Mouse (Mus musculus): ENCODE data around the gene Preb. TPM values are rescaled to one million over a fixed set of nuclear protein-coding genes. Genes with fewer than 3 reads are reported as not detected.

The Preb gene
- polyA plus RNA-seq, 1 experiment from 2014 or later, result 110 TPM

- no peaks in the 10 kb centered on the region for H3K9me3 ChIP-seq
- no peak overlapping the region for H3K9ac ChIP-seq
- 84% methylated on average over 31 of the region's 31 CpGs for WGBS
- no peak overlapping the region for H3K4me3 ChIP-seq
- no peak for ATAC-seq (ENCODE audit: low FRiP score)
- H3K4me1 ChIP-seq (replicated peaks), result peaks cover 45% of the 10 kb centered on the region
- H3K27ac ChIP-seq, result no peak overlapping the region
- H3K4me2 ChIP-seq, result no peak overlapping the region
- no peaks in the 10 kb centered on the region for H3K36me3 ChIP-seq
- H3K27me3 ChIP-seq, result peaks cover 6% of the 10 kb centered on the region; the same call in 1 of the 2 replicates
Measured at GRCm38 (mm10) chr5:30917891-30918670, 42.1 kb downstream of the Preb start.

GRCm38 (mm10) chr5:30917348-30917747, 42.8 kb downstream of the Preb start:
- no peaks in the 10 kb centered on the region for H3K36me3 ChIP-seq
- 0 out of 2 replicates have a peak overlapping the region, but pooled peaks have one; percentile 29 for H3K9ac ChIP-seq
- H3K9me3 ChIP-seq, result no peaks in the 10 kb centered on the region
- no peak for ATAC-seq (ENCODE audit: low FRiP score)
- H3K4me2 ChIP-seq, result no peak overlapping the region
- H3K27ac ChIP-seq, result no peak overlapping the region
- no peak overlapping the region for H3K4me3 ChIP-seq
- 89% methylated on average over 11 of the region's 11 CpGs for WGBS
- H3K4me1 ChIP-seq (replicated peaks), result peaks cover 45% of the 10 kb centered on the region
- no peaks in the 10 kb centered on the region for H3K27me3 ChIP-seq

- Histone ChIP-seq H3K4me3 (no peak overlapping the region), H3K4me1 (replicated peaks) (peaks cover 45% of the 10 kb centered on the region), H3K4me2 (no peak overlapping the region), H3K9me3 (no peaks in the 10 kb centered on the region), H3K27ac (0 out of 2 replicates have a peak overlapping the region, but pooled peaks have one; percentile 46), H3K27me3 (no peaks in the 10 kb centered on the region), H3K9ac (0 out of 2 replicates have a peak overlapping the region, but pooled peaks have one; percentile 29), H3K36me3 (no peaks in the 10 kb centered on the region)
- no peak for ATAC-seq (ENCODE audit: low FRiP score)
- 98% methylated on average over 9 of the region's 9 CpGs for WGBS
Measured at GRCm38 (mm10) chr5:30916841-30917240, 43.3 kb downstream of the Preb start.

GRCm38 (mm10) chr5:30915974-30916433, 44.2 kb downstream of the Preb start:
- H3K4me1 ChIP-seq (replicated peaks), result peaks cover 42% of the 10 kb centered on the region
- peak; percentile 85 for ATAC-seq (ENCODE audit: low FRiP score)
- H3K4me3 ChIP-seq, result no peak overlapping the region
- peak overlapping the region; percentile 37 for H3K4me2 ChIP-seq
- H3K9me3 ChIP-seq, result no peaks in the 10 kb centered on the region
- H3K36me3 ChIP-seq, result no peaks in the 10 kb centered on the region
- 2% methylated on average over 7 of the region's 7 CpGs for WGBS
- peak overlapping the region; percentile 46 for H3K27ac ChIP-seq
- H3K27me3 ChIP-seq, result no peaks in the 10 kb centered on the region
- H3K9ac ChIP-seq, result no peak overlapping the region

- ATAC-seq (ENCODE audit: low FRiP score), result peak; percentile 25
- H3K36me3 ChIP-seq, result no peaks in the 10 kb centered on the region
- peak overlapping the region; percentile 37 for H3K4me2 ChIP-seq
- peak overlapping the region; percentile 5; the same call in 1 of the 2 replicates for H3K4me3 ChIP-seq
- peaks cover 39% of the 10 kb centered on the region for H3K4me1 ChIP-seq (replicated peaks)
- peak overlapping the region; percentile 55; the same call in 1 of the 2 replicates for H3K27ac ChIP-seq
- 65% methylated on average over 9 of the region's 9 CpGs for WGBS
- peak overlapping the region; percentile 56; the same call in 1 of the 2 replicates for H3K9ac ChIP-seq
- H3K9me3 ChIP-seq, result no peaks in the 10 kb centered on the region
- H3K27me3 ChIP-seq, result peaks cover 3% of the 10 kb centered on the region; the same call in 1 of the 2 replicates
Measured at GRCm38 (mm10) chr5:30915456-30915855, 44.7 kb downstream of the Preb start.

- Histone ChIP-seq H3K4me1 (replicated peaks) (peaks cover 38% of the 10 kb centered on the region), H3K9ac (peak overlapping the region; percentile 56; the same call in 1 of the 2 replicates), H3K4me2 (peak overlapping the region; percentile 37), H3K27ac (peak overlapping the region; percentile 55; the same call in 1 of the 2 replicates), H3K27me3 (peaks cover 3% of the 10 kb centered on the region; the same call in 1 of the 2 replicates), H3K36me3 (no peaks in the 10 kb centered on the region), H3K9me3 (no peaks in the 10 kb centered on the region), H3K4me3 (peak overlapping the region; percentile 28; the same call in 1 of the 2 replicates)
- WGBS, result 84% methylated on average over 6 of the region's 6 CpGs
- no peak for ATAC-seq (ENCODE audit: low FRiP score)
Measured at GRCm38 (mm10) chr5:30914849-30915248, 45.3 kb downstream of the Preb start.

GRCm38 (mm10) chr5:30914101-30914635, 46.0 kb downstream of the Preb start:
- no peaks in the 10 kb centered on the region for H3K36me3 ChIP-seq
- no peak for ATAC-seq (ENCODE audit: low FRiP score)
- H3K9ac ChIP-seq, result peak overlapping the region; percentile 56; the same call in 1 of the 2 replicates
- peak overlapping the region; percentile 28 for H3K4me3 ChIP-seq
- H3K27me3 ChIP-seq, result peaks cover 3% of the 10 kb centered on the region; the same call in 1 of the 2 replicates
- peak overlapping the region; percentile 84; the same call in 1 of the 2 replicates for H3K27ac ChIP-seq
- no peaks in the 10 kb centered on the region for H3K9me3 ChIP-seq
- peaks cover 39% of the 10 kb centered on the region for H3K4me1 ChIP-seq (replicated peaks)
- peak overlapping the region; percentile 37 for H3K4me2 ChIP-seq
- 76% methylated on average over 7 of the region's 7 CpGs for WGBS

GRCm38 (mm10) chr5:30913060-30913841, 46.9 kb downstream of the Preb start, which contains the start of gene Emilin1:
Gene Emilin1 (plus strand): TSS chr5:30913402.
- no peak for ATAC-seq (ENCODE audit: low FRiP score)
- H3K27ac ChIP-seq, result peak within 1 kb of the TSS; percentile 84
- peaks cover 48% of the 10 kb centered on the region for H3K4me1 ChIP-seq (replicated peaks)
- H3K4me3 ChIP-seq, result peak within 1 kb of the TSS; percentile 28
- no peaks in the 10 kb centered on the region for H3K36me3 ChIP-seq
- no peaks in the 10 kb centered on the region for H3K9me3 ChIP-seq
- peaks cover 3% of the 10 kb centered on the region; the same call in 1 of the 2 replicates for H3K27me3 ChIP-seq
- peak within 1 kb of the TSS; percentile 56; the same call in 1 of the 2 replicates for H3K9ac ChIP-seq
- peak within 1 kb of the TSS; percentile 37 for H3K4me2 ChIP-seq
- 25% methylated on average over 13 of the region's 13 CpGs for WGBS

- Histone ChIP-seq H3K4me3 (no peak overlapping the region), H3K4me1 (replicated peaks) (peaks cover 53% of the 10 kb centered on the region), H3K27ac (peak overlapping the region; percentile 84), H3K36me3 (no peaks in the 10 kb centered on the region), H3K9ac (no peak overlapping the region), H3K9me3 (no peaks in the 10 kb centered on the region), H3K27me3 (peaks cover 3% of the 10 kb centered on the region; the same call in 1 of the 2 replicates), H3K4me2 (no peak overlapping the region)
- WGBS, result 68% methylated on average over 5 of the region's 5 CpGs
- no peak for ATAC-seq (ENCODE audit: low FRiP score)
Measured at GRCm38 (mm10) chr5:30912156-30912555, 48.0 kb downstream of the Preb start.

GRCm38 (mm10) chr5:30910481-30910880, 49.7 kb downstream of the Preb start:
- Histone ChIP-seq H3K4me3 (no peak overlapping the region), H3K9ac (no peak overlapping the region), H3K9me3 (no peaks in the 10 kb centered on the region), H3K4me2 (no peak overlapping the region), H3K27ac (no peak overlapping the region), H3K27me3 (peaks cover 3% of the 10 kb centered on the region; the same call in 1 of the 2 replicates), H3K4me1 (replicated peaks) (peaks cover 66% of the 10 kb centered on the region), H3K36me3 (peaks cover 7% of the 10 kb centered on the region)
- no peak for ATAC-seq (ENCODE audit: low FRiP score)

GRCm38 (mm10) chr5:30909863-30910262, 50.3 kb downstream of the Preb start:
- H3K27ac ChIP-seq, result no peak overlapping the region
- no peak overlapping the region for H3K4me2 ChIP-seq
- no peak for ATAC-seq (ENCODE audit: low FRiP score)
- peaks cover 3% of the 10 kb centered on the region; the same call in 1 of the 2 replicates for H3K27me3 ChIP-seq
- H3K36me3 ChIP-seq, result peaks cover 13% of the 10 kb centered on the region
- no peak overlapping the region for H3K9ac ChIP-seq
- H3K9me3 ChIP-seq, result no peaks in the 10 kb centered on the region
- WGBS, result 86% methylated on average over 7 of the region's 7 CpGs
- no peak overlapping the region for H3K4me3 ChIP-seq
- peaks cover 66% of the 10 kb centered on the region for H3K4me1 ChIP-seq (replicated peaks)
